Mouse (Mus musculus) hindbrain, embryonic 11.5 days (tissue): ENCODE results near the gene Zfp831. TPM values are rescaled to one million over a fixed set of nuclear protein-coding genes. Genes with fewer than 3 reads are reported as not detected.

ENCODE experiments used
- ATAC-seq: fragments of 200-750 bp; cut with Nextera tagmentation; 2 replicates; pipeline ENCODE4 v1.8.0; 2017; ENCODE audit warnings: mild to moderate bottlenecking, moderate TSS enrichment, moderate library complexity; ENCODE audit not compliant: low FRiP score
- DNase-seq: peaks from one replicate; pipeline ENCODE4 v3.0.0-alpha.2; 2015; ENCODE audit warnings: low spot score
- H3K27ac ChIP-seq: fragments of 300-500 bp; sonication (generic); 2 replicates; pipeline ENCODE4 v1.5.1; 2014; ENCODE audit warnings: mild to moderate bottlenecking, low read depth, low read length
- H3K27me3 ChIP-seq: fragments of 300-500 bp; sonication (generic); 2 replicates; pipeline ENCODE4 v1.6.1; 2014; ENCODE audit warnings: mild to moderate bottlenecking, low read length, moderate library complexity, mixed read lengths; ENCODE audit not compliant: control insufficient read depth, insufficient read depth
- H3K36me3 ChIP-seq: fragments of 300-500 bp; sonication (generic); 2 replicates; pipeline ENCODE4 v1.6.1; 2014; ENCODE audit warnings: mild to moderate bottlenecking, low read length, moderate library complexity, mixed read lengths; ENCODE audit not compliant: control insufficient read depth, insufficient read depth
- H3K4me1 ChIP-seq: fragments of 300-500 bp; sonication (generic); replicated peaks from 2 replicates; pipeline ENCODE4 v1.6.1; 2014; ENCODE audit warnings: low read length, mixed read lengths; ENCODE audit not compliant: control insufficient read depth, insufficient read depth
- H3K4me2 ChIP-seq: fragments of 300-500 bp; sonication (generic); replicated peaks from 2 replicates; pipeline ENCODE4 v1.6.1; 2014; ENCODE audit warnings: mild to moderate bottlenecking, low read depth, low read length
- H3K4me3 ChIP-seq: fragments of 300-500 bp; sonication (generic); 2 replicates; pipeline ENCODE4 v1.5.1; 2014; ENCODE audit warnings: low read depth, low read length
- H3K9ac ChIP-seq: fragments of 300-500 bp; sonication (generic); 2 replicates; pipeline ENCODE4 v1.6.1; 2014; ENCODE audit warnings: low read depth, low read length
- H3K9me3 ChIP-seq: fragments of 300-500 bp; sonication (generic); 2 replicates; pipeline ENCODE4 v1.6.1; 2016; ENCODE audit warnings: low read length; ENCODE audit not compliant: control insufficient read depth
- WGBS: fragments of 180-500 bp; shearing (Covaris S2); extraction: QIAGEN DNeasy Blood & Tissue Kit; methylation state at CpG from one replicate; pipeline ENCODE4 v1.1.7; 2014; 5-methylcytosine and 5-hydroxymethylcytosine counted together
- polyA plus RNA-seq: library from polyadenylated mRNA; unstranded; fragments of >200 nt; fragmentation: Nextera tagmentation; extraction: Ambion mirVana; gene quantifications from 2 replicates; pipeline ENCODE4 v1.2.1, GENCODE M21; 2014

The Zfp831 gene
- polyA plus RNA-seq, 1 experiment from 2014 or later: not detected

GRCm38 (mm10) chr2:174624430-174624829, 18.9 kb upstream of the Zfp831 start:
- no peak overlapping the region for H3K27ac ChIP-seq
- 86% methylated on average over 7 of the region's 7 CpGs for WGBS
- H3K9ac ChIP-seq: no peak overlapping the region
- H3K4me2 ChIP-seq: no peak overlapping the region
- no peaks in the 10 kb centered on the region for H3K36me3 ChIP-seq
- DNase-seq (no peak), ATAC-seq (no peak)
- no peaks in the 10 kb centered on the region for H3K9me3 ChIP-seq
- H3K4me1 ChIP-seq: no peaks in the 10 kb centered on the region
- H3K4me3 ChIP-seq: no peak overlapping the region
- no peaks in the 10 kb centered on the region for H3K27me3 ChIP-seq

GRCm38 (mm10) chr2:174627021-174627420, 16.3 kb upstream of the Zfp831 start:
- Histone ChIP-seq H3K9me3 (no peaks in the 10 kb centered on the region), H3K4me1 (no peaks in the 10 kb centered on the region), H3K27me3 (no peaks in the 10 kb centered on the region), H3K36me3 (no peaks in the 10 kb centered on the region), H3K4me3 (no peak overlapping the region), H3K4me2 (no peak overlapping the region), H3K9ac (no peak overlapping the region), H3K27ac (no peak overlapping the region)
- ATAC-seq (no peak), DNase-seq (no peak)
- 72% methylated on average over 8 of the region's 8 CpGs for whole genome bisulfite sequencing

GRCm38 (mm10) chr2:174629299-174629850, 14.0 kb upstream of the Zfp831 start:
- Histone ChIP-seq H3K9ac (no peak overlapping the region), H3K9me3 (no peaks in the 10 kb centered on the region), H3K4me2 (no peak overlapping the region), H3K36me3 (no peaks in the 10 kb centered on the region), H3K4me1 (no peaks in the 10 kb centered on the region), H3K27ac (no peak overlapping the region), H3K27me3 (no peaks in the 10 kb centered on the region), H3K4me3 (no peak overlapping the region)
- ATAC-seq: no peak
- DNase-seq: no peak
- WGBS: 84% methylated on average over 6 of the region's 6 CpGs

- DNase-seq (no peak), ATAC-seq (no peak)
- Histone ChIP-seq H3K27me3 (no peaks in the 10 kb centered on the region), H3K4me2 (no peak overlapping the region), H3K36me3 (no peaks in the 10 kb centered on the region), H3K9me3 (no peaks in the 10 kb centered on the region), H3K4me1 (no peaks in the 10 kb centered on the region), H3K27ac (no peak overlapping the region), H3K4me3 (no peak overlapping the region), H3K9ac (no peak overlapping the region)
- 67% methylated on average over 1 of the region's 1 CpGs for WGBS
Observed at GRCm38 (mm10) chr2:174636750-174637149, 6.6 kb upstream of the Zfp831 start.

GRCm38 (mm10) chr2:174644975-174645374, 1.6 kb downstream of the Zfp831 start:
- no peak overlapping the region for H3K4me3 ChIP-seq
- no peak overlapping the region for H3K4me2 ChIP-seq
- H3K4me1 ChIP-seq: no peaks in the 10 kb centered on the region
- no peak for DNase-seq
- no peak overlapping the region for H3K9ac ChIP-seq
- WGBS: 92% methylated on average over 10 of the region's 10 CpGs
- no peak overlapping the region for H3K27ac ChIP-seq
- no peaks in the 10 kb centered on the region for H3K27me3 ChIP-seq
- no peaks in the 10 kb centered on the region for H3K9me3 ChIP-seq
- ATAC-seq: no peak
- H3K36me3 ChIP-seq: no peaks in the 10 kb centered on the region

- H3K9me3 ChIP-seq: no peaks in the 10 kb centered on the region
- no peak overlapping the region for H3K4me3 ChIP-seq
- no peak overlapping the region for H3K9ac ChIP-seq
- H3K4me1 ChIP-seq: no peaks in the 10 kb centered on the region
- no peak for DNase-seq
- 76% methylated on average over 4 of the region's 4 CpGs for WGBS
- no peaks in the 10 kb centered on the region for H3K36me3 ChIP-seq
- ATAC-seq: no peak
- H3K4me2 ChIP-seq: no peak overlapping the region
- H3K27ac ChIP-seq: no peak overlapping the region
- no peaks in the 10 kb centered on the region for H3K27me3 ChIP-seq
Observed at GRCm38 (mm10) chr2:174652864-174653263, 9.5 kb downstream of the Zfp831 start.

- Histone ChIP-seq H3K4me3 (no peak overlapping the region), H3K27me3 (no peaks in the 10 kb centered on the region), H3K9ac (no peak overlapping the region), H3K9me3 (no peaks in the 10 kb centered on the region), H3K4me2 (no peak overlapping the region), H3K4me1 (no peaks in the 10 kb centered on the region), H3K27ac (no peak overlapping the region), H3K36me3 (no peaks in the 10 kb centered on the region)
- ATAC-seq (no peak), DNase-seq (no peak)
- WGBS: 86% methylated on average over 5 of the region's 5 CpGs
Observed at GRCm38 (mm10) chr2:174655341-174655740, 12.0 kb downstream of the Zfp831 start.

GRCm38 (mm10) chr2:174658229-174658844, 15.0 kb downstream of the Zfp831 start:
- Histone ChIP-seq H3K27ac (no peak overlapping the region), H3K36me3 (no peaks in the 10 kb centered on the region), H3K4me2 (no peak overlapping the region), H3K4me1 (no peaks in the 10 kb centered on the region), H3K9me3 (no peaks in the 10 kb centered on the region), H3K27me3 (no peaks in the 10 kb centered on the region), H3K9ac (no peak overlapping the region), H3K4me3 (no peak overlapping the region)
- WGBS: 81% methylated on average over 8 of the region's 8 CpGs
- no peak for ATAC-seq
- DNase-seq: no peak

GRCm38 (mm10) chr2:174659874-174660273, 16.5 kb downstream of the Zfp831 start:
- no peaks in the 10 kb centered on the region for H3K36me3 ChIP-seq
- no peak overlapping the region for H3K4me2 ChIP-seq
- no peaks in the 10 kb centered on the region for H3K27me3 ChIP-seq
- no peaks in the 10 kb centered on the region for H3K9me3 ChIP-seq
- no peak overlapping the region for H3K27ac ChIP-seq
- DNase-seq (no peak), ATAC-seq (no peak)
- H3K9ac ChIP-seq: no peak overlapping the region
- no peak overlapping the region for H3K4me3 ChIP-seq
- H3K4me1 ChIP-seq: no peaks in the 10 kb centered on the region
- 83% methylated on average over 4 of the region's 4 CpGs for WGBS
